Mouse (Mus musculus) kidney, postnatal 14 days (tissue): Measurements from ENCODE around the gene Gm20388.

Experiments used
- DNase-seq: peaks from one replicate; pipeline ENCODE4 v3.0.0; 2022; ENCODE audit warnings: mixed read lengths

The Gm20388 gene

GRCm38 (mm10) chr8:122266867-122267266, 2356.2 kb downstream of the Gm20388 start:
- no peak for DNase-seq

DNA sequence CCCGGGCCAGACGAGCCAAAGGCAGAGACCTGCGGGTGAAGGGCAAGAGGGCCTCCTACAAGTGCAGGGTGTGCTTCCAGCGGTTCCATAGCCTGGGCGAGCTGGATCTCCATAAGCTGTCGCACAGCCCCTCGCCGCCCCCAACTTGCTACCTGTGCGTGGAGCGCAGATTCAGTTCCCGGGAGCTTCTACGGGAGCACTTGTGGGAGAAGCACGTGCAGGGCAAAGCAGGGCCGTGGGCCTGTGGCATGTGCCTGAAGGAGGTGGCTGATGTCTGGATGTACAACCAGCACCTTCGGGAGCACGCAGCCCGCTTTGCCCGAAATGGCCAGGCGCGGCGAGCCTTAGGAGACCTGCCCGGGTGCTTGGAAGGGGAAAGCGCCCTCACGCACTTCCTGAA, 2358.2 kb downstream of the Gm20388 start:
- DNase-seq: no peak

- DNase-seq: peak; percentile 77
Observed at GRCm38 (mm10) chr8:122269404-122269803, 2358.8 kb downstream of the Gm20388 start.

DNA sequence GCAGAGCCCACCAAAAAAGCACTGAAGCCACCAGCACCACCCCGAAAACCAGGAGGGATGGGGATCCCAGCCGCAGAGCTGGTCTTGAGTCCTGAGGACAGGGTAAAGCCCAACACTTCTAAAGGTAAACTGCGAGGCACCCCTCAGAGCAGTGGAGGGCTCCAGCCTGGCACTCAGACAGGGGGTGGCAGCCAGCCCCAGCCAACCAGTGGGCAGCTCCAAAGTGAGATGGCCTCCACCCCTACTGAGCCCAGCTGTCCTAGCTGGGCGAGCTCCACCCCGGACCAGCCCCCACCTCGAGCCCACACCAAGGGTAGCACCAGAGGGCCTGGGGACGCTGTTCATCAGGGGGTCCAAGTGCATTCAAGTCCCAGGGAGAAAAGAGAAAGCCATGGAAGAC, 2359.9 kb downstream of the Gm20388 start:
- DNase-seq: no peak

DNA sequence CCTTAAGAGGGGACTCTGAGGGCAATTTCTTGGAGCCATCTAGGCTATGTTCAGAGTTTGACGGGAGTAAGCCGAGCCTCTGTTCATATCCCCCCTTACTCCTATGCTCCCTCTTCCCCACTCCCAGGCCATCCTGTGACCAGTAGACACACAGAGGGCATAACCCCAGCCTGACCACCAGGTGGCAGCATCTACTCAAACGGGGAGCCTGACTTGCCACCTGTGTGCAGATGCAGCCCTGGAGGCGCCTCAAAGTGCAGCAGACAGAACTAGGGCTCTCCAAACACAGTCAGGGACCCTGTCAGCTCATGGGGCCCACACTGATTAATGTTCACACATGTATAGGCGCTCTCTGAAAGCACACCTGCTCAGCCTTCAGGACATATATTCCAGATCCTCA, 2362.5 kb downstream of the Gm20388 start:
- DNase-seq: peak; percentile 74

GRCm38 (mm10) chr8:122273826-122274225, 2363.2 kb downstream of the Gm20388 start:
- DNase-seq: no peak

DNA sequence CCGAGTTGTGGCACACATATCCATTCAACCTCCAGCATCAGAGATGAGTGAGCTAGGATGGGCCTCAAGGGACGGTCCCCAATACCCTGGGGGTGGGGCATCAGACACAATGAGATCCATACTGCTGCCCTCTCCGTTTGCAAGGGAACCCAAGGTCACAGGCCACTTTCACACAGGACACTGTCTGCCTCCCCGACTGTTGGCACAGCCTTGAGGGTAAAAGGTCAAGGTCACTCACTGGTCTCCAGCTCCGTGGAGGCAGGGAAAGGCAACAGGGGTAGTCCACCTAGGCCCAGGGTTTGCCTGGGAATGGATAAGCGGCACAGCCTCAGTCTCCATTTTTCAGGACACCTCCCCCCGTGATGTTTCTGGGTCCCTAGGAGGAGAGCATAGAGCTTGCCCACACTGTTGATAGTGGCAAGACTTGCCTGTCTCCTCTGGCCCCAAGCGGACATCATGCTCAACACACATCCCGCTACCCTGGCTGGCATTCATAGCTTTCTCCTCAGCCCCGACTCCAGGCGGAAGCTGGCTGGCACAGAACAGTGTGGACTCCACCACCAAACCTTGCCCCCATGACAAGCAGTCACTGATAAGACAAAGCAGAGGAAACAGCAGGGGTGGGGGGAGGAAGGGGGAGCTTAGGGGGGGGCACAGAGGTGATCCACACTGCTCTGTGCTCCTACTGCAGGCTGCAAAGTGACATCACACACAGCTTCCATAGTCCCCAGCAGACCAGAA, 2364.2 kb downstream of the Gm20388 start:
- no peak for DNase-seq

DNA sequence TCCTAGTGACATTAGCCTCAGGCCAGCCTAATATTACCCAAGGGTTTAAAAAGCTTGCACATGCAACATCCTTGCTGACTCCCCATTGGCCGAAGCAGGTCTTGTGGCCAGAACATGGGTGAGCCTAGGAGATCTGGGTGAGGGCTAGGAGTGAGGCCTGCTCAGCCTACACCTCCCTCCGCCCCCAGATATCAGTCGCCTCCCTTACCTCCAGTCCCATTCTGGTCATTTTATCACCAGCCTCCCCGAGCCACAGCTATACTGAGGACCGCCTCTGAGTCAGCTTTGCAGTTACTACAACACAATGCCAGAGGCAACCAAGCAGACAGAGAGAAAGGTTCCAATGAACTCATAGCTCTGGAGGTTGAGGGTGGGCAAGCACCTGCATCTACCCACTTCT, 2365.7 kb downstream of the Gm20388 start:
- no peak for DNase-seq

GRCm38 (mm10) chr8:122277204-122277995, 2366.8 kb downstream of the Gm20388 start:
- DNase-seq: peak; percentile 45

GRCm38 (mm10) chr8:122280156-122280555, 2369.5 kb downstream of the Gm20388 start:
- no peak for DNase-seq

GRCm38 (mm10) chr8:122280588-122281316, 2370.1 kb downstream of the Gm20388 start:
- no peak for DNase-seq

GRCm38 (mm10) chr8:122281317-122282034, 2370.8 kb downstream of the Gm20388 start:
- peak; percentile 100 for DNase-seq

GRCm38 (mm10) chr8:122282035-122282358, 2371.4 kb downstream of the Gm20388 start, which contains the start of gene Zfpm1:
TSS of gene Zfpm1 (plus strand) at chr8:122282141.
- no peak for DNase-seq

- DNase-seq: peak; percentile 55
Observed at GRCm38 (mm10) chr8:122282501-122283355, 2372.1 kb downstream of the Gm20388 start.

DNA sequence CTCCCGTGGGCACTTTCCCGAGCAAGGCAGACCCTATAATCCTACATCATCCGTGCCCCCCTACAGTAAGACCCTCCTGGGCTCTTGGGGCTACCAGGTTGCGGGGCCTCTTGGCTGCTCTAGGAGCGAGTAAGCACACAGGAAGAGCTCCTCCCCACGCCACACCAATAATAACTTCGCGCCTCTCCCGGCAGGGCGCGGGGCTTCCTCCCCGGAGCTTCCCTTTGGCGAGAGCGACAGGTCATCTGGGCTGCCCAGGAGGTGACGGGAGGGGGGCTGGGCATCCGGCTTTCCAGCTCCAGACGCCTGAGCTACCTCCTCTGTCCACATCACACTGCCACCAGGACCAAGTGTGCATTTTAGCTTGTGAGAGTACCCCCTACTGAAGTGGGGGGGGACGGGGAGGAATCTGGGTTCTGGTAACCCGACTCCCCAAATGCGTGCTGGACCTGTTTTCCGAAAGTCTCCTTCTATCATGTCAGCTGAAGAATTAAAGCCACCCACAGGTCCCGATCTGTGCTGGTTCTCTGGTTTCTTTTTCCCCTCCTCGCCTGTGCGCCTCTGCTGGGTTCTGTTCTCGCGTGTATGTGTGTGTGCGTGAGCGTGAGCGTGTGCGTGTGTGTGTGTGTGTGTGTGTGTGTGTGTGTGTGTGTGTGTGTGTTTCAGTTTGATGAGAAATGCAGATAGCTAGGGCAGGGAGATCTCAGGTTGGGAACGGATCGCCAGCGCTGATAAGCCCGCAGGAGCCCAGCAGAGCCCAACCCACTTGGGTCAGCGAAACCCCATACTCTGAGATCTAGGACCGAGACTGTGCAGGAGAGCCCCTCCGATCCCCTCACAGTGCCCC, 2372.9 kb downstream of the Gm20388 start:
- peak; percentile 84 for DNase-seq

GRCm38 (mm10) chr8:122284203-122284658, 2373.6 kb downstream of the Gm20388 start:
- peak; percentile 58 for DNase-seq

GRCm38 (mm10) chr8:122284659-122285261, 2374.1 kb downstream of the Gm20388 start:
- DNase-seq: no peak

GRCm38 (mm10) chr8:122285727-122286126, 2375.1 kb downstream of the Gm20388 start:
- DNase-seq: no peak

GRCm38 (mm10) chr8:122286899-122287298, 2376.3 kb downstream of the Gm20388 start:
- no peak for DNase-seq

- DNase-seq: no peak
Observed at GRCm38 (mm10) chr8:122287742-122288141, 2377.1 kb downstream of the Gm20388 start.
